Mouse (Mus musculus): ENCODE data around the gene Cfap70. TPM values are rescaled to one million over a fixed set of nuclear protein-coding genes. Genes with fewer than 3 reads are reported as not detected.

Gene Cfap70
- polyA plus RNA-seq, 1 experiment from 2014 or later: 0.17 TPM

DNA sequence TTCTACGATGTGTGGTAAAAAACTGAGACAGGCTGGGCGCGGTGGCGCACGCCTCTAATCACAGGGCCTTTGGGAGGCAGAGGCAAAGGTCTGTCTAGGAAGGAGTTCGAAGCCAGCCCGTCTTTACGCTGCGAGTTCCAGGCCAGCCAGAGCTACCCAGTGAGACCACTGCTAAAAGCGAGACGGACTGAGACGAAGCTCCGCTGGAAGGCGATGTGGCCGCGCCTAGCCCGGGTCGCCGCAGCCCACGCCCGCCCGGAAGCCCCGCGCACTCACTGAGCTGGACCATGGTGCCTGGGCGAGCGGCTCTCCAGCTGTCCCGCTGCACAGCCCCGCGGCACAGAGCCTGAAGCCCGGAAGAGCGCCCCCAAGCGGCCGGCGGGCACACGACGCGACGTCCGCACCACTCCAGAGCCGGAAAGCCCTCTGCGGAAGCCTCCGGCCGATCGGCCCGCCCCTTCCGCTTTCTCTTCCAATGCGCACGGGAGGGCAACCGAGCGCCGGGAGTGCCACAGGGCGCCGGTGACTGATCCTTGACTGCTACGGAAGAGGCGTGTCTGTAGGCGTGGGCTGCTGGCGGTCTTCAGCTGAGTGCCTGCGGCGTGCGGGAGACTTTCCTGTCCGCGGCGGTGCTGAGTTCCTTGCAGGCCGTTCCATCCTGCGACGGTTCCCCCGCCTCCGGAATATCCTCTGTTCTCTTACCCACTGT, 58.7 kb downstream of the Cfap70 start, which contains the start of gene Mrps16:
Gene Mrps16 (minus strand): TSS at position 430 of the 709 bp plus-strand sequence.
- peak within 1 kb of the TSS; percentile 73 for H3K4me2 ChIP-seq (ENCODE audit: low read depth, low read length)
- peak within 1 kb of the TSS; percentile 97 for H3K9ac ChIP-seq (ENCODE audit: low read length)
- H3K27me3 ChIP-seq (ENCODE audit: control insufficient read depth, insufficient read depth, low read length): no peaks in the 10 kb centered on the region
- WGBS: under 1% methylated on average over 68 of the region's 68 CpGs
- peaks cover 9% of the 10 kb centered on the region; the same call in 1 of the 2 replicates for H3K4me1 ChIP-seq (ENCODE audit: control insufficient read depth, insufficient read depth, low read length)
- peaks cover 15% of the 10 kb centered on the region; the same call in 1 of the 2 replicates for H3K36me3 ChIP-seq (ENCODE audit: control insufficient read depth, insufficient read depth, low read length)
- H3K4me3 ChIP-seq (replicated peaks; ENCODE audit: low read length): peak within 1 kb of the TSS; percentile 86
- H3K9me3 ChIP-seq (replicated peaks; ENCODE audit: control insufficient read depth, low read length): no peaks in the 10 kb centered on the region
- ATAC-seq (ENCODE audit: insufficient read depth, low FRiP score): peak; percentile 97
- H3K27ac ChIP-seq (ENCODE audit: low read length): peak within 1 kb of the TSS; percentile 74

DNA sequence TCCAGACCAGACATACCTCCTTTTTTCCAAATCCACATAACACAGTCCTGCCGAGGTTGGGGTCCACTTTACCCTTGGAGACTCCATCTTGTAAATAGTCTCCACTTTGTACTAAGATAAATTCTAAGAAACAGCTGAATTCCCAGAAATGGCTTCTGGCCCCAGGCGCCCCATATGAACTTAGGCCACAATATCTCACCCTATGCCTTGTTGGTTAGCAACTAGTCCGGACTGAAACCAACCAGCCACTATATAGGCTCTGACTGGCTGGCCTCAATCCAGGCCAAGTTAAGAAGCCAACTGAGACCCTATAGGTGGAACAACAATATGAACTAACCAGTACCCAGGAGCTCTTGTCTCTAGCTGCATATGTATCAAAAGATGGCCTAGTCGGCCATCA, 59.7 kb downstream of the Cfap70 start:
- ATAC-seq (ENCODE audit: insufficient read depth, low FRiP score): no peak
- H3K36me3 ChIP-seq (ENCODE audit: control insufficient read depth, insufficient read depth, low read length): peaks cover 15% of the 10 kb centered on the region; the same call in 1 of the 2 replicates
- no peaks in the 10 kb centered on the region for H3K9me3 ChIP-seq (replicated peaks; ENCODE audit: control insufficient read depth, low read length)
- WGBS: 87% methylated on average over 3 of the region's 4 CpGs
- peak overlapping the region; percentile 73 for H3K4me2 ChIP-seq (ENCODE audit: low read depth, low read length)
- H3K27ac ChIP-seq (ENCODE audit: low read length): no peak overlapping the region
- peaks cover 17% of the 10 kb centered on the region for H3K4me1 ChIP-seq (ENCODE audit: control insufficient read depth, insufficient read depth, low read length)
- H3K27me3 ChIP-seq (ENCODE audit: control insufficient read depth, insufficient read depth, low read length): no peaks in the 10 kb centered on the region
- H3K4me3 ChIP-seq (replicated peaks; ENCODE audit: low read length): no peak overlapping the region
- no peak overlapping the region for H3K9ac ChIP-seq (ENCODE audit: low read length)

DNA sequence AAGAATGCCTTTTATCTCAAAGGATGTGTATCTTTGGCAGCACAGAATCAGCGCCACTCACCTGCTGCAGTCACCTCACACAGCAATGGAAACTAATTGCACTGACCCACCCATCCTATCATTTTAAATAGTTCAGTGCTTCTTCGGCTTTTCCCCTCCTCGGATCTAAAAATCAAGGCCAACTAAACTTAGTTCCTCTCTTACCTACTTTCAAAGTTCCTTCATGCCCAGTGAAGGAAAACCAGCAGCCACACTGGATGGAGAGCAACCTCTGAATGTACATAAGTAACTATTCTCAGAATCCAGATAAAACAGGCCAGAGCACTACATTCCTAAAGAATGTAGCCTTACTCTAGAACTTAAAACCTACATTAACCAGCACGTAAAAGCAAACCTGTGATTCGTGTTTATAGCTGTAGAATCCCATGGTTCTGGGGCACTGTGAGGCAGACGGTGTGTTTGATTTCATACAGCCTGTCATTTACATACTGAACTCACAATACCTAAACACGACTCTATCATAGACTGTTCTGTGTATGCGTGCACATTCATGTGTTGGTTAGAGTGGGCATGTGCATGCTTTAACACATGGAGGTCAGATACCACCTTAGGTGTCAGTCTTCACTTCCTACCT, 62.5 kb downstream of the Cfap70 start:
- ATAC-seq (ENCODE audit: insufficient read depth, low FRiP score): no peak
- H3K27me3 ChIP-seq (ENCODE audit: control insufficient read depth, insufficient read depth, low read length): no peaks in the 10 kb centered on the region
- H3K9me3 ChIP-seq (replicated peaks; ENCODE audit: control insufficient read depth, low read length): no peaks in the 10 kb centered on the region
- H3K36me3 ChIP-seq (ENCODE audit: control insufficient read depth, insufficient read depth, low read length): peaks cover 15% of the 10 kb centered on the region; the same call in 1 of the 2 replicates
- 84% methylated on average over 8 of the region's 8 CpGs for WGBS
- peak overlapping the region; percentile 69 for H3K4me3 ChIP-seq (replicated peaks; ENCODE audit: low read length)
- no peak overlapping the region for H3K27ac ChIP-seq (ENCODE audit: low read length)
- peak overlapping the region; percentile 80 for H3K4me2 ChIP-seq (ENCODE audit: low read depth, low read length)
- peak overlapping the region; percentile 87; the same call in 1 of the 2 replicates for H3K9ac ChIP-seq (ENCODE audit: low read length)
- H3K4me1 ChIP-seq (ENCODE audit: control insufficient read depth, insufficient read depth, low read length): peaks cover 25% of the 10 kb centered on the region

DNA sequence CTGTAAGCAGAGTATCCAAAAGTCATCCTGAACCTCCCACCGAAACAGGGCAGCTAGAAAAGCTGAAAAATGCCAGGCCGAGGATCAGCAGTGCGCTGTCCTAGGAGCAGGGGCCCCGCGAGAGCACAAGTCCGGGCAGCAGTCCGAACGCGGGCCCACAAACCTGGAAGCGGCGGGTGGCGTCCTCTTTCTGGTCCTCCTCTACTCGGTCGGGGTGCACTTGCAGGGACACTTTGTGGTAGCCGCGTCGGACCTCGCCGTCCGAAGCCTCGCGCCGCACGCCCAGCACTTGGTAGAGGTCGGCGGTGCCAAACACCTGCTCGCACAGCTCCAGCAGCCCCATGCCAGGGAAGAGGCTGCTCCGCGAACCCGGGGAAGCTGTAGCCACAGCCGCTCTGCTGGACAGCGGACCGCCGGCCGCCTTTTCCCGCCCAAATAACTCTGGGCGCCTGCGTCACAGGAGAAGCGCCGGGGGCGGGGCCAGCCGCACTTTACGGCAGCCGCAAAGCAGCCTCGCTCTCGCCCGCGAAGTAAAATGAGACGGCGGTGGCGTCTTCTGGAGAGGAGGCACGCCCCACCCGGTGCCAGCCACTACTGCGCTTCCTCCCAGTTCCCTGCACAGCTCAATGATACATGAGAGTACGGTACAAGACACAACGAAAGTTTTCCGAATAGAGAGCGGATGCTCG, 63.4 kb downstream of the Cfap70 start, which contains the start of gene Dnajc9:
Gene Dnajc9 (minus strand): TSS at position 470 of the 689 bp plus-strand sequence.
- H3K4me2 ChIP-seq (ENCODE audit: low read depth, low read length): peak within 1 kb of the TSS; percentile 80
- H3K36me3 ChIP-seq (ENCODE audit: control insufficient read depth, insufficient read depth, low read length): peaks cover 15% of the 10 kb centered on the region; the same call in 1 of the 2 replicates
- H3K4me3 ChIP-seq (replicated peaks; ENCODE audit: low read length): peak within 1 kb of the TSS; percentile 69
- peak; percentile 71 for ATAC-seq (ENCODE audit: insufficient read depth, low FRiP score)
- H3K4me1 ChIP-seq (ENCODE audit: control insufficient read depth, insufficient read depth, low read length): peaks cover 20% of the 10 kb centered on the region
- H3K9ac ChIP-seq (ENCODE audit: low read length): peak within 1 kb of the TSS; percentile 87
- peak within 1 kb of the TSS; percentile 89 for H3K27ac ChIP-seq (ENCODE audit: low read length)
- no peaks in the 10 kb centered on the region for H3K9me3 ChIP-seq (replicated peaks; ENCODE audit: control insufficient read depth, low read length)
- H3K27me3 ChIP-seq (ENCODE audit: control insufficient read depth, insufficient read depth, low read length): no peaks in the 10 kb centered on the region
- under 1% methylated on average over 59 of the region's 59 CpGs for WGBS

DNA sequence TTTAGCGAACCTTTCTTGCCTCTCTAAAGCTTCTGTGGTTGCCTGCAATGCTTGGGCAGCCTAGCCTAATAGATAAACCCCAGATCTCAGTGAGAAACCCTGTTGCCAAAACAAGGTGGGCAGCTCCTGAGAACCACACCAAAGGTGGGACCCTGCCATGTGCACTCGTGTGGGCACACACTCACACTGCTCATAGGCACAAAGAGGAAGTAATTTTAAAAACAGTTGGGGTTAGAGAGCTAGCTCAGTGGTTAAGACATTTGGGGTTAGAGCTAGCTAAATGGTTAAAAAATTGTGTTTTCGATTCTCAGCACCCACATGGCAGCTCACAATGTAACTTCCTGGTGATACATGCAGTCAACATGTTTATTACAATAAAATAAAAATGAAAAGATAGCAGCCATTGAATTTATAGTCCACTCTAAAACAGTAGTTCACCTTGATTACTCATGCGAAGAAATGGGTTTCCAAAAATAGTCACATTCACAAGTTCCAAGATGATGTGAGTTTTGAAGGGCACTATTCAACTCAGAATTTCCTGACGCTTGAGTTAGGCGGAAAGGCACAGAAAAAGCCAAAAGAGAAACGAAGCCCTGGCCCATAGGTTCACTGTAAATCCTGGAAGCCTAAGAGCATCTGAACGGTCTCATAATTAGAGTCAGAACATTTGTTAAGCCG, 72.1 kb downstream of the Cfap70 start:
- Histone ChIP-seq H3K4me3 (replicated peaks; ENCODE audit: low read length) (no peak overlapping the region), H3K9ac (ENCODE audit: low read length) (no peak overlapping the region), H3K27me3 (ENCODE audit: control insufficient read depth, insufficient read depth, low read length) (no peaks in the 10 kb centered on the region), H3K4me2 (ENCODE audit: low read depth, low read length) (no peak overlapping the region), H3K36me3 (ENCODE audit: control insufficient read depth, insufficient read depth, low read length) (peaks cover 4% of the 10 kb centered on the region; the same call in 1 of the 2 replicates), H3K4me1 (ENCODE audit: control insufficient read depth, insufficient read depth, low read length) (no peaks in the 10 kb centered on the region), H3K27ac (ENCODE audit: low read length) (no peak overlapping the region), H3K9me3 (replicated peaks; ENCODE audit: control insufficient read depth, low read length) (no peaks in the 10 kb centered on the region)
- WGBS: 87% methylated on average over 9 of the region's 9 CpGs
- no peak for ATAC-seq (ENCODE audit: insufficient read depth, low FRiP score)

DNA sequence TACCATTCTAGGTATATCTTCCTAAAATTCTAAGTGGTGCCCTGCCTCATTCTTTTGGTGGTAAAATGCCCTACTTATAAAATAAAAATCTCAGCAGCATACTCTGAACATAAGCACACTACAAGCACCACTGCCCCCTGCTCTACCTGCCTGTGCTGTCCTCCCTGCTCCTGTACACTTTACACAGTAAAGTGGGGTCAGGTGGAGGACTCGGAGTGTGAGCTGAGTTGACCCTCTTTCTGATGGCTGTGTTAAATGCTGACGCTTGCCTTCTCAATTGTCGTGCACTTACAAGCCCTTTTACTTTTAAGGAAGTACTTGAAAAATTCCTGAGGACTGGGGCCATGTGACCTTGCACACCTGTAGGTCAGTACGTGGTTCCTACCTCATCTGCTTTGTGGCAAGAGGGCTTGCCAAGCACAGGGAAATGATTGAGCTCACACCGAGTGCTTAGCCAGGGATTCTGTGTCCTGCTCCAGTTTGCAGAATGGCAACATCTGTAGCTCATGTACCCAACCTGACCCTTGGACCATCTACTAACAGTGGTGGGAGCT, 72.9 kb downstream of the Cfap70 start:
- no peaks in the 10 kb centered on the region for H3K4me1 ChIP-seq (ENCODE audit: control insufficient read depth, insufficient read depth, low read length)
- H3K36me3 ChIP-seq (ENCODE audit: control insufficient read depth, insufficient read depth, low read length): peaks cover 4% of the 10 kb centered on the region; the same call in 1 of the 2 replicates
- H3K4me3 ChIP-seq (replicated peaks; ENCODE audit: low read length): no peak overlapping the region
- ATAC-seq (ENCODE audit: insufficient read depth, low FRiP score): no peak
- H3K9me3 ChIP-seq (replicated peaks; ENCODE audit: control insufficient read depth, low read length): no peaks in the 10 kb centered on the region
- no peaks in the 10 kb centered on the region for H3K27me3 ChIP-seq (ENCODE audit: control insufficient read depth, insufficient read depth, low read length)
- no peak overlapping the region for H3K4me2 ChIP-seq (ENCODE audit: low read depth, low read length)
- no peak overlapping the region for H3K27ac ChIP-seq (ENCODE audit: low read length)
- WGBS: 69% methylated on average over 5 of the region's 5 CpGs
- H3K9ac ChIP-seq (ENCODE audit: low read length): no peak overlapping the region

DNA sequence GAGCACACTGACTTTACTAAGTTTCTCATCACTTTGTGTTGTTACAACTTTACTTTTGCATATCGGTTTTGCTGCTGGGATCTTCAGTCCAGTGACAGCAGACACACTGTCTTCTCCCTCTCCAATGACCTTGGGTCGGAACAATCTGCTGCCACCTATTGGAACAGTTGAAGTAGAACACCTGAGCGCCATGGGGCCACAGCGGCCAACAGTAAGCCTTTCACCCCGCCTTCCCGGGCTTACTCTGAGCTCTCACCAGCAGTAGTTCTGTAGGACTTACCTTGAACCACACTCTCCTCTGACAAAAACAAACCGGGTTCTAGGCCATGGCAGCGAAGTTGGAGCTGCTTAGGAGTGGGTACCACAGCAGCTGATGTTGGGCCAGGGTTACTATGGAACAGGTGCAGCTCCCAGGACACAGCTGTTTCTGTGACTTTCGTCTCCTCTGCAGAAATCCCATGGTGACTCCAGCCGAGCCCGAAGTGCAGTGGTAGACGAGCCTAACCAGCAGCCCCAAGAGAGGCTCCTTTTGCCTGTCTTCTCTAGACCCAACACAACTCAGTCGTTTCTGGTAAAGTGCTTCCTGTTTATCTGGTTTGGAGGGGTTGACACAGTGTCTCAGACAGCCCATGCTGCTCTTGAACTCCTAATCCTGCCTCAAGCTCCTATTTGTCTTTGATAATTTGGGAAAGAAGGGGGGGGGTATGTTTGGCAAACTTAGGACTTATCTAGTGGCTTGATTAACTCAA, 73.5 kb downstream of the Cfap70 start:
- Histone ChIP-seq H3K4me3 (replicated peaks; ENCODE audit: low read length) (no peak overlapping the region), H3K27ac (ENCODE audit: low read length) (no peak overlapping the region), H3K27me3 (ENCODE audit: control insufficient read depth, insufficient read depth, low read length) (no peaks in the 10 kb centered on the region), H3K4me2 (ENCODE audit: low read depth, low read length) (no peak overlapping the region), H3K4me1 (ENCODE audit: control insufficient read depth, insufficient read depth, low read length) (no peaks in the 10 kb centered on the region), H3K9ac (ENCODE audit: low read length) (no peak overlapping the region), H3K36me3 (ENCODE audit: control insufficient read depth, insufficient read depth, low read length) (peaks cover 4% of the 10 kb centered on the region; the same call in 1 of the 2 replicates), H3K9me3 (replicated peaks; ENCODE audit: control insufficient read depth, low read length) (no peaks in the 10 kb centered on the region)
- WGBS: 37% methylated on average over 13 of the region's 13 CpGs
- peak; percentile 82 for ATAC-seq (ENCODE audit: insufficient read depth, low FRiP score)

DNA sequence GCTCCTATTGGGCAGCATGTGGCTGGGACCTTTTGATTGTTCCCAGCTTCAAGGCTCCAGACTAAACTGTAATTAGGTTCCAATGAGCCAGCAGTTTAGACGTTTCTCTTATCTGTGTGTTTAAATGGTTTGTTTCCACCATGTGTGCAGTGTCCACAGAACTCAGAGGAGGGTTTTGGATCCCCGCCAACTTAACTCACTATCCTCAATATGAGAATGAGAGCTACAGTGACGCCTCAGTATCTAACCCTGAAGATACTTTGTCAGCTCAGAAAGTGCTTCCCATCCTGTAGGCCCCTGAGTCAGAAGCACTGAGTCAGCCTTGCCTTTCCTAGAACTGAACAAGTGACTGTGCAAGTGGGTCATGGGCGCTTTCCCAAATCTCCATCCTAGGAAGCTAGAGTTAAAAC, 74.9 kb downstream of the Cfap70 start:
- H3K36me3 ChIP-seq (ENCODE audit: control insufficient read depth, insufficient read depth, low read length): no peaks in the 10 kb centered on the region

More for the DNA sequence above, 74.9 kb downstream of the Cfap70 start:
- no peaks in the 10 kb centered on the region for H3K4me1 ChIP-seq (ENCODE audit: control insufficient read depth, insufficient read depth, low read length)
- no peaks in the 10 kb centered on the region for H3K27me3 ChIP-seq (ENCODE audit: control insufficient read depth, insufficient read depth, low read length)
- no peaks in the 10 kb centered on the region for H3K9me3 ChIP-seq (replicated peaks; ENCODE audit: control insufficient read depth, low read length)
- H3K4me3 ChIP-seq (replicated peaks; ENCODE audit: low read length): no peak overlapping the region
- no peak overlapping the region for H3K9ac ChIP-seq (ENCODE audit: low read length)
- ATAC-seq (ENCODE audit: insufficient read depth, low FRiP score): no peak
- no peak overlapping the region for H3K27ac ChIP-seq (ENCODE audit: low read length)
- WGBS: 53% methylated on average over 4 of the region's 4 CpGs
- no peak overlapping the region for H3K4me2 ChIP-seq (ENCODE audit: low read depth, low read length)
